Mouse (Mus musculus): ENCODE measurements around the gene Grtp1.

Gene Grtp1

DNA sequence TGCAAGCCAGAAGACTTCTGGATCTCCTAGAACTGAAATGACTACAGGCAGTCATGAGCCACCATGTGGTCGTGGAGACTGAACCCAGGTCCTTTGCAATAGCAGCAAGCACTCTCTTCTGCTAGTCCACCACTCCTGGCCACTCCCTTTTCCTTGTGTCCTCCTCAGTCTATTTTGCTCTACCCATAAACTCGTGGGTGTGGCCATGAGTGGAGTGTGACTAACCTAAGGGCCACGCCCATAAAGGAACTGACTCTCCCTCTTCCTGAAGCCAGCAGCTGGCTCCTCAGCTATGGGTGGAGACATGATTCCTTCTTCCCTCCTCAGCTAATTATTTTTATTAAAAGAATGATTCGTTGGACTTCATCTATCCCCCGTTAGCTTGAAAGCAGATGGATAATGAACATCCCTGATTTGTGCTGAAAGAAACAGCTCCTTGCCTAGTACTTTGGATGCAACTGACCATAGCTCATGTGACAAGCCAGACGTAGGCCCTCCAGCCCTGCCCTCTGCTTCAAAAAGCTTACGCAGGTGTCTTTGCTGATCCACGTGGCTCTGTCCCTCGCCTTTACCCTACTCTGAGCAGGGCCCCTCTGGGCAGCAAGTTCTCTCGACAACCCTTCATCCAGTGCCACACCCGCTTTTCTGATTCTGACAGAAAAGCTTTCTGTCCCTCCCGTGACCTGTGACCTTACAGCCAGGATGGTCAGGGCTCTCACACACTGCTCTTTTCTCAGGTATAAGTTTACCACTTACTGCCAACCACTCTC, 4.1 kb upstream of the Grtp1 start:
- no peak for DNase-seq (ENCODE audit: low spot score)

DNA sequence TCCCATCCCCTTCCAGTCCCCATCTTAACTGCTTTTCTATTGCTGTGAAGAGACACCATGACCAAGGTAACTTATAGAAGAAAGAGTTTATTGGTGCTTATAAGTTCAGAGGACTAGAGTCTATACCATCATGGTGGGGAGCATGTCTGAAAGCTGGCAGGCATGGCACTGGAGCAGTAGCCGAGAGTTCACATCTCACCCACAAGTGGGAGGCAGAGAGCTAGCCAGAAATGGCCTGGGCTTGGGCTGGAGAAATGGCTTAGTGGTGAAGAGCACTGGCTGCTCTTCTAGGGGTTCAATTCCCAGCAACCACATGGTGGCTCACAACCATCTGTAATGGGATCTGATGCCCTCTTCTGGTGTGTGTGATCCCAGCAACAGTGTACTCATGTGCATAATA, 3.1 kb upstream of the Grtp1 start:
- no peak for DNase-seq (ENCODE audit: low spot score)

DNA sequence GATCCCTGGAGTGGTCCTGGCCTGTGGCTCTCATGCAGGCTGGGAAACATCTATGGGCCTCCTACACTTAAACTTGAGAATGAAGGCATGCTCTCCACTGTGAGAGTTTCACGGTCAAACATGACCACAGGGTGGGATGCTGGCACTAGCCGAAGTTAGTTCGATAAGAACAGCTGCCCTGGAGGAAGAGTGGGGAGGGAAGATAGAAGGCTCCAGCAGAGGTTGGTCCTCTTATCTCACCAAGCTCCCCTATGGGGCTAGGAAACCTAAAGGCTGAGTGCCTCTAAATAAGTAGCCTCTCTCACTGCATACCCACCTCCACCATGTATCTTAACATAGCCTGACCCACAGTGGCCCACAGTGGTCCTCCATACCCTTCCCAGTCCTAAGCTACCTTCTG, 2.4 kb upstream of the Grtp1 start:
- no peak for DNase-seq (ENCODE audit: low spot score)

DNA sequence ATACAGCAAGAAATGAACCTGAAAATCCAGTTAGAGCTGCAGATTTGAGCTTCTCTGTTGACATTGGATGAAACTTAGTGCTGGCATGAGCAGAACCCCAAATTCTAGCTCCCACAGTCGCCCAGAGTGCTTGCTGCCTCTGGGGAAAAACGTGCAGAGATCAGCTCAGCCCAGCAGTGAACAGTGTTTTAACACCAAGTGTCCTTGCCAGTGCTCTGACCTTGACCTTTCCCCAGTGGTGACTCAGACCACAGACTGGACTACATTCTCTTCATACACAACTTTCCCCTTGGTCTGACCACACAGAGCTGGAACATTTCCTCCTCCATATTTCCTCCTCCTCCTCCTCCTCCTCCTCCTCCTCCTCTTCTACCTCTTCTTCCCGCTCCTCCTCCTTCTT, 1.6 kb upstream of the Grtp1 start:
- no peak for DNase-seq (ENCODE audit: low spot score)

DNA sequence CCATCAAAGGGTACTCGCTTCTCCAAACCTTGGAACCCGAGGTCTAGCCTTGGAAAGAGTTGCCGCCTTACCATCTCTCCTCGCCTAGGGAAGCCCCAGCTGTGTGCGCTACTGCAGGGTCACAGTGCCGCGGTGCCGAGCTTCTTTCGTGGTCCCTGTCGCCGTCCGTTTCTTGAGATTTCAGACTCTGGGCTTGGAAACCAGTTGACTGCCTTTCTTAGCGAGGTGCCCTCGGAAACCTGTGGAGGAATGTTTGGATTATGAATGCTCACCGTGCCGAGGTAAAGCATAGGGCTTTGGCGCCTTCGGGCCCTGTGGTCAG, 554 bp upstream of the Grtp1 start:
- no peak for DNase-seq (ENCODE audit: low spot score)

DNA sequence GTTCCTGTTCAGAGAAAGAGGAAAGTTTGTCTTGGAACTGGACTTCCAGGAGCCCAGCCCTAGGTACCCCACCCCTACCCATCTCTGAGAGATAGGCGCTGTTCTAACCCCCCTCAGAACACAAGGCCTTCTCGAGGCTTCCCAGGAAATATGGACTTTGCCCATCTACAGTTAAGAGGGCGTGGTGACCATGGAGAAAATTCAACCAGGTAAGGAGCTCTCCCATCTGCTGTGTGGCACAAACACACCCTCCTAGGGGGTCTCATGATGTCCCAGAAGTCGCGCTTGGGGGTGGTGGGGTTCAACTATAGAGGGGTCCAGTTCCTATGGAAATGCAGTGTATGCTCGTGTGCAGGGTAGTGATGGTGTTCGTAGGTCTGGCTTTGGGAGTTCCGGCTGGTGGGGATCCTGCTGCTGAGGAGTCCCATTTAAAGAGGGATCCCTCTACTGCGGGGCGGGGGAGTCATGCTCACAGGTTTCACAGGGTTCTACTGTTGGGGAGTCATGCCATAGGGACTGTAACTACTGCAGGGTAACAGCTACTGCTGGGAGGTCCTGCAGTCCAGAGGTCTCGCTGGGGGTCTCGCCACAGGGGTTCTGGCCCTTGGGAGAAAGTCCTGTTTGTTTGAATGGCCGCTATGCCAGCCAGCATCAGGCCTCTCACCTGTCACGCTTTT, 897 bp downstream of the Grtp1 start:
- DNase-seq (ENCODE audit: low spot score): no peak

DNA sequence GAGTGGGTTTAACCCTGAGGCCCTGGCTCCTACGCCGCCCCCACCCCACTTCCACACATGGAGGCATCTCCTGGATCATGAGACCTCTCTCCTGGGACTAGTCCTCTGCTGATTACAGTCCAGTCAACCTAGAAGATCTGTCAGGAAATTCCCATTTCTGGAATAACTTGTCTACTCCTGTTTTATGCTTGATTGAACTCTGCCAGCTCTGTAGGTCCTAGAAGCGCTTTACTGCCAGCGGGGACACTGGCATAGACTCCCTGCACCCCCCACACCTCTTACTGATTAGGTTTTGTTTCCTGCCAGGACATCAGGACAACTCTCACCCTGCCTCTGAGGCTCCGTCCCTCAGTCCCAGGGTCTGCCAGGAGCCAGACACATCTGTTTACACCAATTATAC, 2.9 kb downstream of the Grtp1 start:
- DNase-seq (ENCODE audit: low spot score): no peak

DNA sequence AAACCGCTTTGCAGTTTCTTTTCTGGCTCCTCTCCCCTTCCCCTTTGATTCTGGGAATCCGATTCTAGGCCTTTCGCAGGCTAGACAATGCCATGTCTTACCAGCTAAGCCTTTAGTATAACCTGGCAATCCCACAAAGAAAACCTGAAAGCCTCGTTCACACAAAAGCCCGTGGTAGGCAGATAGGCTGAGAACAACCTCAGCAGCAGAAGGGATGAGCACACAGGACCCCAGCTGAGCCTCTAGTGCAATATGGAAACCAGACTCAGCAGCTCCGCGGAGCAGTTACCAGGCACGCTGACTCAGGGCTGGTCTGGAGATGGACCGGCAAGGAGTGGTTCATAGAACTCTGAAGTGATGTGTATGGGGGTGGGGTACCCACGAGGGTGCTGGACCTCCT, 5.6 kb downstream of the Grtp1 start:
- DNase-seq (ENCODE audit: low spot score): no peak

DNA sequence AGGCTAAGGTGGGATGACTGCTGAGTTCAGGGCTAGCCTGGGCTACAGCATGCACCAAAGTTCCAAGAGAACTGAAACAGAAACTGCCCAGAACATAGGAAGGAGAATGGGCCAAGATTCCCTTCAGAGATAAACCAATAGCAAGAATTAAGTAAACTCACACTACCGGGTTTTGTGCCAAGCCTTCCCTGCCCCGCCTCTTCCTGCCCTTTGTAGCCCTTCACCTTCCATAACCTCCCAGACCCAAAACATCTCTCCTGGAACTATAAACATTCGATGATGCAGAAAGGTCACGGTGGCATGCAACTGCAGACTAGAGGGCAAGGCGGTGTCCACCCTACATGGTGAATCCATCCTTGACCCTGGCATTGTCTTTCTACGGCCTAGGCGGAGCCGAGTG, 10.2 kb downstream of the Grtp1 start:
- DNase-seq (ENCODE audit: low spot score): no peak

DNA sequence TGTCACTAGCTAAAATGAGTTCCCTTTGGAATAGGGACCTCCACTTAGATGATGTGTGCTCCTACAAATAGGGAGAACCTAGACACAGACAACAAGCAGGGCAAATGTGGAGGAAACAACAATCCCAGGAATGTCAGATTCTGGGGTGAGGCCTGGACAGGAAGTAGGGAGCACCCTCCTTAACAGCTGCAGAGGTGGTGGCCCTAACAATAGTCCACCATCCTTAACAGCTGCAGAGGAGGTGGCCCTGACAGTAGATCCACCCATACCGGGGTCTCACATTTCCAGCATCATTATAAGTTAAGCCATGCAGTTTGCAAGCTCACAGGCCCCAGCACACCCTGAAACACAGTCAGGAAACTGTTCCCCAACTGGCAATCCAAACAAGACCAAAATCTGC, 11.6 kb downstream of the Grtp1 start:
- no peak for DNase-seq (ENCODE audit: low spot score)

DNA sequence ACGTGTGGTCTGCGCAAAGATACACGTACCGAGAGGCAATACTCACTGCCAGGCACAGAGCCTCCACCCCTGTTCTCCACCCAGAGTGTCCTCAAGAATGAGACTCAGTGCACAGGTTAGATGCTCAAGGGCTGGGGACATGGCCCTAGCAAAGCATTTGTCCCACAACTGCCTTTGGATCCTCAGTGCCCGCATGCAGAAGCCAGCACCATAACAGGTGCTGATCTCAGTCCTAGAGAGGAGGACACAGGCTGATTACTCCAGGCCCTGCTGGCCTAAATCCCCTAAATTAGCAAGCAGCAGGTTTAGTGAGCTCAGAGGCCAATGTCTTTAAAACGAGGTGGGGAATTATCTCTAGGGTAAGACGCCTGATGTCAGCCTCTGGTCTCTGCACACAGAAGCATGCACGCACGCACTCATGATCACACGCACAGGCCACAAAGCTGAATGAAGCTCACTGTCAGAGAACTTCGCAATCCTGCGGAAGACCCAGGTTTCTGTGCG, 12.3 kb downstream of the Grtp1 start:
- no peak for DNase-seq (ENCODE audit: low spot score)

DNA sequence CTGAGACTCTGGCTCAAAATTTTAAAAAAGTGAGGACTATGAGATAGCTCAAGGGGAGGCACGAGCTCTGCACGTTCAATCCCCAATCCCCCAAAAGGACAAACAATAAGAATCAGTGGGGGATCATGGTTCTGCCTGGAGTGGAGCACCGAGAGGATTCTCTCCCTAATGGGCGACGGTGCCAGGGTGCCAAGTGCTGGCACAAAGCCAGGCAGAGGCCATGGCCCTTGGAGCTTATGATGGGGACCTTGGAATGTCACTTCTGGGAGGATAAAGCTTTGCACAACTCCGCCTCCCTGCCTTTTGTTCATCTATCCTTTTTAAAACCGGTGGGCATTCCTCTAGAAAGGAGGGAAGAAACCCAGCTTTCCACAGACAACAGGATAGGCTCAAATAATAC, 12.8 kb downstream of the Grtp1 start:
- DNase-seq (ENCODE audit: low spot score): no peak

DNA sequence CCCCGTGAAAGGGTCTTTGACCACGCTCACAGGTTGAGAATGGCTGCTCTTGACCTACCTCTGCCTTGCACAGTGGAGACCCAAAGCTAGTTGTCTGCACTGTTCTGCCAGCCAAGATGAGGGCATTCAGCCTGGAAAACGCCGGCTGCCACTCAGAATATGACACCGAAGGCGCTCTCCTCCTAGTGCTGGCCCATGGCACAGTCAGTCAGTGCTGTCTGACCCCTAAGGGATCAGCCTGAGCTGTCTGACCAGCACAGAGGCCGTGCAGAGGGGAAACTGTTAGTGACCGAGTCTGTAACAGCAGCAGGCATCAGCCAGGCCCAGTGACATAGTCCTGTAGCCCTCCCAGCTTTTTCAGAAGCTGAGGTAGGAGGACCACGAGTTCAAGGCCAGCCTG, 13.2 kb downstream of the Grtp1 start:
- no peak for DNase-seq (ENCODE audit: low spot score)

DNA sequence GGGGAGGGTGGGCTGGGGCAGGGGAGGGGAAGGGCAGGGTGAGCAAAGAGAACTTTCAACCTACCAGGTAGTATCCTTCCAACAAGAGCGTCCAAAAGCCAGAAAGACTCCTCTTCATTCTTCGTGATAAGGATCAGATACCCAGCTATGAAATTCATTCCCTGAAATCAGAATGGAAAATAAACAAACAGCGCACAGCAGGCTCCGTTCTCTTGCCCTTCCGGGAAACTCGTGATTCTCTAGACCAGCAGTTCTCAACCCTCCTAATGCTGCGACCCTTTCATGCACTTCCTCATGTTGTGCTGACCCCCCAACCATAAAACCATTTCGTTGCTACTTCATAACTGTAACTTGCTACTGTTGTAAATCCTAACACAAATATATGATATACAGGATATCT, 13.6 kb downstream of the Grtp1 start:
- no peak for DNase-seq (ENCODE audit: low spot score)

DNA sequence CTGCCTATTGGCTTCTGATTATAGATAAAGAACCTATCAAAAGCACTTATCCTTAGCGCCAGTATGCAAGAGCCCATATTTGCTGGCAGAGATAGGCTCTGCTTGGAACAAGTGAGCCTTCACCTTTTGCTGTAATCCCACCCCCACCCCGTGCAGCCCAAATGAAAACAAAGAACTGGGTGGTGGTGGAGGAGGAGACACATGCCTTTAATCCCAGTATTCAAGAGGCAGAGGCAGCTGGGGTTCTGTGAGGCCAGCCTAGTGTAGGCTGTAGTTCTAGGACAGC, 18.8 kb downstream of the Grtp1 start:
- DNase-seq (ENCODE audit: low spot score): no peak

DNA sequence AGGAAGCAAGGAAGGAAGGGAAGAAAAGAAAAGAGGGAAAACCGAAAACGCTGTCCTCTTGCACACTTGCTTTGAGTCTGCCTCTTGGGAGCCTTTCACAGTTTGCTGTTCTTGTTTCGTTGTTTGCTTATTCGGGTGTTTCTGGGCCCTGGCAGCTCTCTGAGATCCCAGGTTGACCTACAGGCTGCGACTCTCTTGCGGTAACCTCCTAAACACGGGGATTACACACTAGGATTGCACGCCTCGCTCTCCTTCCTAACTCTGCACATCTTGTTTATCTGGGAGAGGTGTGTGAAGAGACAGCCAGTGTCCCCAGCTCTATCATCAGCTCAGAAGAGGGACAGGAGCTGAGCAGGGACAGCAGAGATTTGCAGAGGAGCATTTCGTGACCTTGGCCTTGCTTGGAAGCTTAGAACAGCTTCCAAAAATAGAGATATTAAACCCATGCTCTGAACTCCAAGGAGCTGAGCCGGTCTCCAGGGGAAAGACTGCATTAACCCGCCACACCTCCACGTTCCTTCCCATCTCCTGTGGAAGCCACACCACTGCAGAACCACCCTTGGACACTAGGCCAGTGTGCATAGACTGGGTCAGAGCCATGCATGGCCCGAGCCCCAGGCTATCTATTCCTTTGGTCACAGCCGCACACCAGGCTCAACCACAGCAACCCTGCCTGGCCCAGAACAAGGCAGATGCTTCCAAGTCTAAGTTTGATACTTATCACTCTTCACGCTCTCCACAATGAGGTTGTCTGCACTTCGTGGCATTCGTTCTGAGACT, 19.3 kb downstream of the Grtp1 start:
- DNase-seq (ENCODE audit: low spot score): no peak

DNA sequence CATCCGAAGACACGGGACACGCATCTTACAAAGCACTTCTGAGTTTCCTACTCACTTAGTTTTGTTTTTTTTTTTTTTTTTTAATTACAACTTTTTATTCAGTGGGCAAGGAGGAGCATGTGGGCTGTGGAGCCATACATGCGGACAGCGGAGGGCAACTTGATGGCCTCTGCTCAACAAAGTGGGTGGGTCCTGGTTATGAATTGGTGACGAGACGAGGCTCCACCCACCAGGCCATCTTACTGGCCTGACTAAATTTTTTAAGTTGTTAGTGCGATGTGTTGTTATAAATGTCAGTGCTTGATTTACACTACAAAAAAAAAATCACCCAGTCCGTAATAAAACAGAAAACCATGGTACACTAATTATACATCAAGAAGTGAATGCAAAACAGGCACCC, 20.0 kb downstream of the Grtp1 start:
- no peak for DNase-seq (ENCODE audit: low spot score)

DNA sequence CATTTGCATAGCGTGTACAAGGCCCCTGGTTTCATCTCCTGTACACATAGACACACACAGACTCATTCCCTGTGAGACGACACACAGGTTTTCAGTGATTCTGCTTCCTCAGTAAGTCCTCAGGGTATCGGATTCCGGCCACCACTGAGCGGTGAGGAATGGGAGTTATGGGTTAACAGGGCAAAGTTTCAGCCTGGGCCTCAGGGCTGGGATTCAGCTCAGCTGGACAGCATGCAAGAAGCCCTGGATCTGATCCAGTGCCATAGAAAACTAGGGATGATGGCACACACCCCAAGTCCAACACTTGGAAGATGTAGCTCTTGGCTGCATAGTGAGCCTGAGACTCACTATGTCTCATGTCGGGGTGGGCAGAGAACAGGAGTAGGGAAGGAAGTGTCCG, 20.5 kb downstream of the Grtp1 start:
- no peak for DNase-seq (ENCODE audit: low spot score)

DNA sequence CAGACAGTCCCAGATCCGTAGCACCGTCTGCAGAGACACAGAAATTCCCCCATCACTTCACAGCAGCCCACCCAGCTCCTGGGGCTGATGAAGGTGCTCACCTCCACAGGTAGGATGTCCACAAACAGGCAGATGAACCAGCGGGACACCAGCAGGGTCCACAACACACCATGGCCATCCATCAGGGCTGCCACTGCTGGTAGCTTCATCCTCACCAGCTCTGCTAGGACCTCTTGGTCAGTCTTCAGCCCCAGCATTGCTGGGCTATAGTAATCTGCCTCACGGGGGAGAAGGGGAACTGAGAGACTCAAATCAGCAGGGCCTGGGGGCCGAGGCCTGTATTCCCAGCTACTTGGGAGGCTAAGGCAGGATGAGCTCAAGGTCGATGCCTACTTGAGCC, 20.9 kb downstream of the Grtp1 start:
- no peak for DNase-seq (ENCODE audit: low spot score)

DNA sequence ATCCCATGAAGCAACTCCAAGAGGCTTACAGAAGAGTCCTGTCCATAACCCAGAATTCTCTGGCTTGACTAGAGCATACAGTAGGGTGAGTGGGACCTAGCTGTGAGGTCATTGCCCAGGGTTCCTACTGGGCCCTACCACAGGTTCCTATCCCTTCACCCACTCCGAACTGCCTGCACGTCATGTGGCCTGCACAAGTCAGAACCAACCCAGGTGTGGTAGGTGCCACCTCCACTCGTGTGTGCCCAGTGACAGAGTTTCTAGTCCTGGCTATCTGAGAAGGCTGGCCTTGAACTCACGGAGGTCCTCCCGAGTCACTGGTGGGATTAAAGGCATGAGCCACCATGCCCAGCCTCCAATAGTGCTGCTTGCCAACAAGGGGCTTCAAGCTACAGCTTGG, 22.3 kb downstream of the Grtp1 start:
- DNase-seq (ENCODE audit: low spot score): no peak

DNA sequence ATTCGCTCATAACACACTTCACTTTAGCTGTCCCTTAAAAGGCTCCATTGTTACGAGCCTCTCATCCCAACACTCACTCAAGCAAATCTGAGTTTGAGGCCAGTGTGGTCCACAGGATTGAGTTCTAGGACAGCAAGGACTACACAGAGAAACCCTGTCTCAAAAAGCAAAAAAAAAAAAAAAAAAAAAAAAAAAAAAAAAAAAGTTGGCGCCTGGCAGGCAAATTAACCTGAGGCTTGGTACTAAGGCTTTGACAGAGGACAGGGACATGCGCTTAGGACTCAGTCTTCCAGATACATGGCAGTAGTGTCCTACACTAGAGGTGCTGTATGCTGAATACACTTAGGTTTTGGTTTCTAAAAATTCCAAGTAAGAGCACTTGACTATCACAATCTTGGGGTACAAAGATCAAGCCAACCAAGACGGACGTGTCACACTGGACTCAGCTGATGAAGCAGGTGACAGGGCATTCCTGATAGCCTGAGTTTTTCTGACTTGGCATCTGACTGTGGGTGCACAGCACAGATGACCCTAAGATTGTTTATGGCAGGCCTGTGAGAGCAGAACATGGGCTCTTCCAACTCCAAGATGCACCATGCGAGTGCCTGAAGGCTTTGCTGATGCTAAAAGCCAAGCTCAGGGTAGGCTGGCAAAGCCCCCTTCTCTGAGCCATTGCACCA, 23.1 kb downstream of the Grtp1 start:
- no peak for DNase-seq (ENCODE audit: low spot score)

DNA sequence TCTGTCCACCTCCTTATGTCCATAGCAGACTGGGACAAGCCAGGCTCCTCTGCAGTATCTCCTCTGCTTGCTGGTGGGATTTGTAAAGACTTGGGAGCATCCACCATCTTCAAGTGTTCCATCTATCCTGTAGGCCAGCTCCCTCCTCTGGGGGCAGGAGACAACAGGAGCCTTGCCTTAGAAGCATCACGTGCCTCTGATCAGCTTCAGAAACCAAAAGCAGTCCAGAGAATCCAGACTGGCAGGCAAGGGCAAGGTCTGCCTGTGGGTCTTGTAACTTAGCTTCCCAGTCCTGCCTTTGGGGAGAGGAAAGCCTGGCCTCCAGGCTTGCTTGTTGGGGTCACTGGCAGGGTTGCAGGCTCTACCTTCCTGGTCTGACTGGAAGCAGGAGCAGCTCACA, 24.8 kb downstream of the Grtp1 start:
- DNase-seq (ENCODE audit: low spot score): no peak

DNA sequence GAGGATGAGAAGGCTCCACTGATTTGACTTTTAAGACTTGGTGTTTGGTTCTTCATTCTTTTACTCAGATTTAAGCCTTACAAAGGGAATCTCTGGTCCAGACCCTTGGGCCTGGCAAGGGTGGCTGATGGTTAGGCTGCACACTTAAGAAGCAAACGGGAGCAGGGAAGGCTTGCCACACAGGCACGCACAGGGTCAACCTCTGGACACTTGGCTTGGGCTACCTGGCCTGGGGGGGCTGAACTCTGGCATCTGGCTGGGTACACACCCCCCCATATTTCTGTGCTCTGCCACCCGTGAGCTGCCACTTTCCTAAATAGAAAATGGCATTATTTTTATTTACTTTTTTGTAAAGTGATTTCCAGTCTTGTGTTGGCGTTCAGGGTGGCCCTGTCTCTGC, 25.6 kb downstream of the Grtp1 start:
- no peak for DNase-seq (ENCODE audit: low spot score)

Measured in layer of hippocampus, adult 9-10 months (tissue).